Mouse (Mus musculus): ENCODE measurements around the gene C1qbp. TPM values are rescaled to one million over a fixed set of nuclear protein-coding genes. Genes with fewer than 3 reads are reported as not detected.

C1qbp gene
- total RNA-seq (2021) = 100 to 1,000 TPM; 163 to 164 TPM
- long read RNA-seq, experiment 1, transcript C1qbp-201 (6 exons, 1,175 nt) = major isoform, 166 of 175 reads
- long read RNA-seq, experiment 1, partial matches to known transcripts = 3 of 175 reads
- long read RNA-seq, experiment 1, other reads (novel, unspliced or antisense) = 6 of 175 reads
- long read RNA-seq, experiment 2, transcript C1qbp-201 (6 exons, 1,175 nt) = major isoform, 148 of 152 reads
- long read RNA-seq, experiment 2, partial matches to known transcripts = 0 of 152 reads
- long read RNA-seq, experiment 2, other reads (novel, unspliced or antisense) = 4 of 152 reads

DNA sequence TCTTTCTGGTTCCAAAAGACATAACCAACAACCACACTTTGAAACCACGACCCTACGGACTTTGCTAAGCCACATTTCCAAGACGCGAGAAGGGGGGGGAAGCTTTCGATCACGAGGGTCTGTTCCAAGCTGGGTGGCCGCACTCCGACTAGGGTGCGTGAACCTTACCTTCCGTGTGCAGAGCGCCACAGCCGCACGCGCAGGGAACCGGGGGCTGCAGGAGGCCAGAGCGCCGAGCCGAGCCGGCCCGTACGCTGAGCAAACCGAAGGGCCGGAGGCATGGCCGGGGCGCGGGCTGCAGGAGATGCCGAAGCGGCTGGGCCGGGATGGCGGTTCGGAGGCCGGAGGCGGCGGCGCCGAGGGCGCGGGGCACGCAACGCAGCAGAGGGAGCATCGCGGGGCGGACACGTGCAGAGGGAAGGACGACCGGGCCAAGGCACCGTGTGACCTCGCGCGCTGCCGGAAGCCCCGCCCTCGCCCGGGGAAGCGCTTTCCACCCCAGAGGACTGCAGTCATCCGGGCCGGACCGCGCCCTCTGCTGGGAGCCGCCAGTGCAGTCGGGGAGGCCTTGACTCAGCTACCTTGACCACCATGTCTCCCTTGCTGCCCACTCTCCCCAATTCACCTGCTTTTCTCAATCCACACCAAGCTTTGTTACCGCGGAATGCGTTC is at the start of gene C1qbp:
TSS of gene C1qbp (minus strand) at position 470 of the 672 bp plus-strand sequence.
- peak; percentile 97 for DNase-seq (ENCODE audit: low spot score in 2 of 2)

DNA sequence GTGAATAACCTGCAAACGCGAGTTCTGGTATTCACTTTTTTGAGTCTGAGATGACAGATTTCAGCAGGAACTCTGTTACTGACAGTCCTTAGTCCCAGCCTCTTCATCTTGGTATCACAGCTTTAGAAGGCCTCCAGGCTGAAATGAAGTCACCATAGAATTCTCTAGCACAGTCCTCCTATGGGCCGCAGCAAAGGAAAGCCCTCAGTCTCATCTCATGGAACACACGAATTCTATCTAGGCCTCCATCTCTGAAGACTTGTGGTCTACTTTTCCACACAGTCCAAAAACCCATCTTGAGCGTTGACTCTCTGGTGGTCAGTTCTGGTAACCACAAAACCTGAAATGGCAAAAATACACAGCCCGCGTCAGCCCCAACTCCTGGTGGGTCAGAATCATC is 49.2 kb upstream of the C1qbp start:
- DNase-seq (ENCODE audit: low spot score in 2 of 2) = no peak

DNA sequence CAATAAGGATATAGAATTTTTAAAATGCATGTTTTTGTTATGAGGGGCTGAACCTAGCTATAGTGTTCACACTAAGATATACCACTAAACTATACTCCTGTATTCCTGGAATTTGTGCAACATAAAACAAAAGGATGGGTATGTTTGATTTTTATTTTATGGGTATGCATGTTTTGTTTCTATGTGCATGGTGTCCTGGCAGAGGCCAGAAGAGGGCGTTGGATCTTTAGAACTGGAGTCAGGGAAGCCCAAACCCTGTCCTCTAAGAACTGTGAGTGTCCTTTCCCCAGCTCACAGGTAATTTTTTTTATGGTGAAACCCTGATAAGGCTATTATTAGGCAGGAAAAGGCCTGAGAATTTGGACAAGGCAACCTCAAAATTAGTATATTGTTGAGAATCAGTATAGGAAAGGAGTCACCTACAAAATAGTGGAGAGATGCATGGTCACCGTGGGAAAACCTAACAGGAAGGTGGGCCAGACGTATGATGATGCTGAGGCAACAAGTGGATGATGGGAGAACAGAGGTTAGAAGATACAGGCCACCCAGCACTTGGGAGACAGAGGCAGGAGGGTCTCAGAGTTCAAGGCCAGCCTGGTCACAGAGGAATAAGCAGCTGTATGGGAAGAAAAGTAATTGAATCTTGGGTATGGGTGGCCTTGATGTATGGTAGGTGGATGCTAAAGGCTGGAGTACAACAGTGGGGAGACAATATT is 46.7 kb upstream of the C1qbp start:
- DNase-seq (ENCODE audit: low spot score in 2 of 2) = no peak

DNA sequence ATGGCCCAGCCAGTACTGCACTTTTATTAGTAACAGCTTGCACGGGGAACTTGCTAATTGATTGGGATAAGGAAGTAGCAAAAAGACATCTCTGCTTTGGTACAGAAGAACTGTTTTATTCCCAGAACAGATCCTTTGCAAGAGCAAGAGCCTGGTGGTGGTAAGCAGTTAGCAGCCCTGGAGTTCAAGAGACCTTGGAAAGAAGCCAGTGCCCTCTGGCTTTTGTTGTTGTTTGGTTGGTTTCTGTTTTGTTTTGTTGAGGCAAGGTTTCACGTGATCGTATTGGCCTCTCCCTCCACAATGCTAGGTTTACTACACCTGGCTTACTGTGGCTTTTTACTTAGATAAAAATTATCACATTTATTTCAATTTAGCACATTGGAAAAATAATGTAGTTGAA is 45.5 kb upstream of the C1qbp start:
- DNase-seq (ENCODE audit: low spot score in 2 of 2) = no peak

DNA sequence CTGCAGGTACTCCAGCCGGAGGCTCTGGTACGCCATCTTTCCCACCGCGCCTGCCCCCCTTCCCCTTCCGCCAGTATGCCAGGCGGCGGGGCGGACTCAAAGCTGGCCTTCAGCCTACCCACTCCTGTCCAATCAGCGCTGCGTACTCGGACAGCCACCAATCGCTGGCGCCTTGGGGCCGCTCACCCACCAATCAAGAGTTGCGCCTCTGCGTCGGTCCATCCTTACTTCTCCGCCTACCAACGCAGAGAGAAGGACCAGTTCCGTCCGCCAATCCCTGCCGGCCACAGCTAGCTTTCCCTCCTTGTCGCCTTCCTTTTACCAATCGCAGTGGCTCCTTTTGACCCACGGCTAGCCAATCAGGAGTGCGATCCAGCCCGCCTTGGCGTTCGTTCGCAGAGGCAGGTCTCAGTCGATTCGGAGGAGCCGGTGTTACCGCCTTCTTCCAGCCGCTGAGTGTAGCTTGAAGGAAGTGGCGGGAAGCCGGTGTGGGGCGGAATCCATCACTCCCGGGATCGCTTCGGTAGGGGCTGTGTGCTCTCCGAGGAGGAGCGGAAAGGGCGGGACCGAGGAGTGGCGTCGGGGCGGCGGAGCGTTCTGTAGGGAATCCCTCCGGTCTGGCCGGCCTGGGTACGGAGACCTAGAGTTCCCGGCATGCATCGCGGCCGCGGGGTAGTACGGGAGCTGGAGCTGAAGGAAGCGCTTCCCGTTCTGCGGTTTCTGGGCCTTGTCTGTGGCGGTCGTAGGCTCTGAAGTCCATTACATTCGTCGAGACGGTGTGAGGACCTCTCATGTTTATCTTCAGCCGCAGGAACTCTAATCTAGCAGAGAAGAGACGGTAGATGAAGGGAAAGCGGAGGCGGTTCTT is 36.6 kb upstream of the C1qbp start, which contains the start of the genes Mis12 and Derl2:
TSS of gene Mis12 (plus strand) at position 411 of the 868 bp plus-strand sequence.
TSS of gene Derl2 (minus strand) at position 641 of the 868 bp plus-strand sequence.
- peak; percentile 94 to 97 for DNase-seq (ENCODE audit: low spot score in 2 of 2)

DNA sequence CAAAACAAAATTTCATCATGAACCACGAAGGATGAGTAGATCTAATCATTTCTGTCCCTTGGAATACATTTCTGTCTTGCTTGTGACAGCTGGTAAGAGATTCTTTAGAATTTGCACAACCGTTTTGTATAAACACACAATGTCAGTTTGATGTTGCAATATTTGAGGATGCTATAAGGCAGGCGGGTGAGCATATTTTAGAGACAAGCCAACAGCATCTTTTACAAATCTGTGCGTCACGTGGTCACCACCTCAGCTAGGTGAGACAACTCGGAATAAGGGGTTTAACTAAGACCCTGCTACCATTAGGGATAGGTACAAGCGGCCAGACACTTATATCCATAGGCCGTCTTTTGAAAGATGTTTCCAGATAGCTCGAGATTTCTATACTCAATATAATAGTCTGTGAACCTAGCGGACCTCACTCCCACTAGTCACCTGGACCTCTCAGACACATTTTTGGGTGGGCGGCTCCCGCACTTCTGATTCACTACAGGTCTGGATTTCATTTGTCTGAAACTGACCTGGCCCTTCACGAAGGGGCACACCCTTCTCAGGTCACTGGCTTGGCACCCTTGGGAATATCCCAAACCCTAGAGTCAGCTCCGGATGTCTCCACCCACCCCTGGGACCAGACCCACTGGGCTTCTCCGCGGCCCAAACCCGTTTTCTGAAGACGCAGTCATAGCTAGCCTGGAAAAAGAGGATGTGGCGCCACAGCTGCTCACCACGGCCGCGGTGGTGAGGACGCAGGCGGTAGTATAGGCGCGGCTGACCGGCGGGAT is 35.8 kb upstream of the C1qbp start:
- no peak for DNase-seq (ENCODE audit: low spot score in 2 of 2)

DNA sequence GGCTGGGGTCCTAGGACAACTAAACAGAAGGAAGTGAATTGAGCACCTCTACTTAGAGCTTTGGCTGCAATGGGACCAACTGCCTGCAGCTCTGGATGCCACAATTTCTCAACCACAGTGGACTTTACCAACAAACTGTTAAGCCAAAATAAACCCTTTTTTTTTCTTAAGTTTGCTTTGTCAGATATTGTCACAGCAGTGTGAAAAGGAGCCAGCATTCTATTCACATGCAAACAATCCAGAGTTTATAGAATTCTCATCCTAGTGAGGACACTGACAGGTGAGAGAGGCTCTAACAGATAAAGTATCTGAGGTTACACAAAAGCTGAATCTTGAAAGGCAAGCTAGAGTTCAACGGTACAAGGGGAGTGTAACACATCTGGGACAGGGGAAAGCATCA is 34.2 kb upstream of the C1qbp start:
- DNase-seq (ENCODE audit: low spot score in 2 of 2) = no peak

DNA sequence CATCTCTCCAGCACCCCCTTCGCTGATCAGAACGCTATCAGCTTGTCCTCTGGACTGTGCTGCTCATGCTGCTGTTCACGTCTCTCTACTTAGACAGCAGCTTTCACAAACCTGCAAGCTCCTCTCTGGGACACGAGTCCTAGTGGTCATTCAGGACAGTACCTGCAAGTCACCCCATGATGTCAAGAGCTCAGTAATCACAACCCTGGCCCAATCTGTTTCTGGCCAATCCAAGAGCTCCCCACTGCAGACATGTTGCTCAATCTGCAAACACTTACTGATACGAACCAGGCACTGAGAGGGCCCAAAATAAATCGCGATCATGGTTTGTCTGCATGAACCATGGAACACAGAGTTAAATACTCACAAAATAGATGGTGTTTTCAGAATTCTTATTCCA is 29.9 kb upstream of the C1qbp start:
- DNase-seq (ENCODE audit: low spot score in 2 of 2) = no peak

DNA sequence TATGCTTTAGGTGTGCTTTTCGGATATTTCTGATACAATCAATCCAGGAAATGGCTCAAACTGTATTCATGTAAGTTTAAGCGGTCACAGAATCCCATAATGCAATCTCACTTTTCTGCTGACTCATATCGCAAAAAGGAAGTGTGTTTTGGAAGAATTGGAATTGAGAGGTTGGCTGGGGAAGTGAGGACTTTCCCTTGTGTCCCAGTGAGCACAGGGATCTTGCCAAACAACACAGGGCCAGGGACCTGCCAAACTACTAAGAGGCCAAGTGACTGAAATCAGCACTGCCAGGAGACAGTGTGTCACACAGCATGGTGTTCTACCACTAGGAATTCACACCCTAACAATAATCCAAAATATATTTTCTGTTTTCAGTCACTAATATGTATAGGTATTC is 25.5 kb upstream of the C1qbp start:
- DNase-seq (ENCODE audit: low spot score in 2 of 2) = no peak

DNA sequence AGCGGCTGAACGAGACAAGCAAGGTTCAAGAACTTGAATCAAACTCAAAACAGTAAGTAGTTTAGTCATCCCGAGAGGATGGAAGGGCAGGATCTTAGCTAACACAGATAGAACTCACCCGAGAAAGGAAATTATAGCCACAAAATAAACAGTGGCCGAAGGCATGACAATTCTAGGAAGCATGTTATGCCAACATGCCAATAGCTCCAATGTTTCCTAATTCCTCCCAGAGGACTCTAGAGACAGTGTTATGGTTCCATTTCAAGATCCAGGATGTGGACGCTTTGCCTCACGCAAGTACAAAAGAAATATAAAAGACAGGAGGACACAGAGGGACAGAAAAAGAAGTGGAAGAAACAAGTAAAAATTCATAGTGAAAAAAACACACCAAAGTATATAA is 25.0 kb upstream of the C1qbp start:
- DNase-seq (ENCODE audit: low spot score in 2 of 2) = no peak

DNA sequence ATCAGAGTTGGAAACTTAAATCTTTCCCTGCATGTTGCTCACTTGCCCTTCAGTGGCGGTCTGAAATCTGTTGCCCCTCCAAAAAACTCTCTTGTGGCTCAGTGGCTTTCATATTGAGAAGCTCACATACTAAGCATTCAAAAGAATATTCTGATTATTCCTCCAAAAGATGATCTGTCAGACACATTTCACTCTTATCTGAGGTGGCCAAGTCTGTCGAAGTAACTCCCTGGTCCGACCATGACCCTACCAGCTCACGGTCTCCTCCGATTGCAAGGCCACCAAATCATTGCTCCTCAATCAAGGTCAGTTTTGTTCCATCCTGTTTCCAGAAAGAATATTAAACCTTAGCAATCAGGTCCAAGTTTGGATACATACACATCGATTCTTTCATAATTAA is 24.2 kb upstream of the C1qbp start:
- DNase-seq (ENCODE audit: low spot score in 2 of 2) = no peak

DNA sequence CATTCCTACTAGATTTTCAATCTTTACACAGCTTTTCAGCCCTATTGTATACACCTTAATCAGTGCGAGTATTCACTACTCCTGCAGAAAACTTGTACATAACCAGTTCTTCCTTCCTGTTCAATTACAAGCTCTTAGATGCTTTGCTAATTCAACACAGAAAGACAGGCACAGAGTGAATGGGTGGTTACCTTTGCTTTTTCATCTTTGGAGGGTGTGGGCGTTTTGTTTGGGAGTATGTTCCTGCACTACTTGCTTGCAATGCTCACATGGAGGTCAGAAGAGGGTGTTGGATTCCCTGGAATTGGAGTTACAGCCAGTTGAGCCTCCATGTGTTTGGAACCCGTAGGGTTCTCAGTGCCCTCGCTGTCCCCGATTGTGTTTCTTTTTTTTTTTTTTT is 22.2 kb upstream of the C1qbp start:
- no peak for DNase-seq (ENCODE audit: low spot score in 2 of 2)

DNA sequence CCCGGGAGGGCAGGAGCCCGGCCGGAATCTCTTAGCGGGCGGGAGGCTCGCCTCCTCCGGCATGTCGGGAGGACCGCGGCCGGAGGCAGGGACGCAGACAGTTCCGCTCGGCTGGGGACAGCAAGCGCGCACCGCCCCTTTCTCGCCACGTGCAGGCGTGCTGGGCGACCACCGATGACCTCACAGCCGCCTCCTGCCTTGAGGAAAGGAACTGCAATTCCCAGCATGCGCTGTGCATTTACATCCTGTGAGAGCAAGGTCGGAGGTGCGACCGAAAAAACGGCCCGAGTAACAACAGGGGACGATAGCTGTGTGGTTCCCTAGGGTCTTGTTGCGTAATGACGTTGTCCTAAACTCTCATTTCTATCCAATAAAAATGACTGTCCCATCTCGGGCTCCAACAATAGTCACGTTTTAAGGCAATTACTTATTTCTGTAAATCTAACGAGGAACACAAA is 21.5 kb upstream of the C1qbp start, which contains the start of gene Dhx33:
TSS of gene Dhx33 (minus strand) at position 122 of the 458 bp plus-strand sequence.
- DNase-seq (ENCODE audit: low spot score in 2 of 2) = peak; percentile 87 to 96

DNA sequence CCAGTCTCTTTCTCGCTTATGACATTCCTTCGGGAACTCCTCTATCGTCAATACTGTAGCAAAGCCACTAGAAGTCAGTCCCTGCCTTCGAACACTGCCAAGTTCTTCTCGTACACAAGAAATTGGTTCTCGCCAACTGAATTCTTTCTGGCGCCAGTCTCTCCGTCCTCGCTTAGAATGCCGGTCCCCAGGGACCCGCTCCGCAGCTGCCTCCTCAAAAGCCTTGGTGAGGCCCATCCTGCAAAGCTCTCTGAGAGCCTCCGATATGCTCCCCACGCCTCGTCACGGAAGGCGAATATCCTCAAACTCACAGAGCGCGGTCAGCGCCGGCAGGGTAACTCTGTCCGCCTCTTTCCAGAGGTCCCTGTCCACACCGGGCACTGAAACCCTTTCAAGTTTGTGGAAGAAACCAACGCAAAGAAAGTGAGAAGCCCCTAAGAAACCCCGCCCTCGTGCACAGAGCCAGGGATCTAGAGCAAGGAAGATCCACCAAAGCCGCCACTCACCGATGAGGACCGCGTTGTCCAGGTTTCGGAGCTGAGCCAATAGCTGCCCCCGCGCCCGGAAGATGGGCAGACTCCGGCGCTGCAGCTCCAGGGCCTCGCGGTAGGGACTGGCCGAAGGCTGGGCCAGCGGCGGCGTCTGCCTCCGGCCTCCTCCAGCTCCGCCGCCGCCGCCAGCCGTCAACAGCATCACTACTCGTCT is 20.9 kb upstream of the C1qbp start:
- peak in 1 of 2 experiments; percentile 49 for DNase-seq (ENCODE audit: low spot score in 2 of 2)

DNA sequence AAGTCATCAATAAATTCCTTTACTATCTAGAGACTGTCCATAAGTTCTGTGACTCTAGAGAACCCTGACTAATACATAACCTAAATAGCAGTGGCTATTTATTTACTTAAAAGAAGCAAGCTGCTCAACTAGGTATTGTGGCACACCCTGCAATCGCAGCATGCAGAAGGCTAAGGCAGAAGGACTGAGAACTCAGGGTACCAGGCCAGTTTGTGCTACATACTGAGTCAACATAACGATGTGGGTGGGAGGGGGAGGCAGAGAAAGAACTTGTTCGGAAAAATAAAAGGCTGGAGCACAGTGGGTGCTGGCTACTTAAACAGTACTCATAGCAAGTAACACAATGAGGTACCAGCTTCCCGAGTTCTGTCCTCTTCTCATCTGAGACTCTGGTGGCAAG is 18.3 kb upstream of the C1qbp start:
- DNase-seq (ENCODE audit: low spot score in 2 of 2) = no peak

DNA sequence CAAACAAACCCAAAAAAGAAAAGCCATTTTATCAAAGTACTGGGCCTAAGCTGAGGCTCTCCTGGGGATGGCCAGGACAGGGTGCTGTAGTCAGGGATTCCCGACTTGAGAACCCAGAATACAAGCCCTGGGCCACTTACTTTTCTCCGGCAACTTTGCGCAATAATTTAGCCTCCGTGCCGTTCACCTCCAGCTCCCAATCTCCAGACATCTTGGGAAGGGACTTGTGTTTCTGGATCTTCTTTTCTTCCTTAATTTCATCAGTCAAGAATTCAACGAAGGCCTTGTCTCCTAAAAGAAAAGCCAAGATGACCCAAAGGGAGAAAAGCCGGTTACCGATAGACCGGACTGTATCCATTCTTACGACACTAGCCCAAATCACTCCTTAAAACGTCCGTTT is 796 bp downstream of the C1qbp start:
- DNase-seq (ENCODE audit: low spot score in 2 of 2) = no peak

DNA sequence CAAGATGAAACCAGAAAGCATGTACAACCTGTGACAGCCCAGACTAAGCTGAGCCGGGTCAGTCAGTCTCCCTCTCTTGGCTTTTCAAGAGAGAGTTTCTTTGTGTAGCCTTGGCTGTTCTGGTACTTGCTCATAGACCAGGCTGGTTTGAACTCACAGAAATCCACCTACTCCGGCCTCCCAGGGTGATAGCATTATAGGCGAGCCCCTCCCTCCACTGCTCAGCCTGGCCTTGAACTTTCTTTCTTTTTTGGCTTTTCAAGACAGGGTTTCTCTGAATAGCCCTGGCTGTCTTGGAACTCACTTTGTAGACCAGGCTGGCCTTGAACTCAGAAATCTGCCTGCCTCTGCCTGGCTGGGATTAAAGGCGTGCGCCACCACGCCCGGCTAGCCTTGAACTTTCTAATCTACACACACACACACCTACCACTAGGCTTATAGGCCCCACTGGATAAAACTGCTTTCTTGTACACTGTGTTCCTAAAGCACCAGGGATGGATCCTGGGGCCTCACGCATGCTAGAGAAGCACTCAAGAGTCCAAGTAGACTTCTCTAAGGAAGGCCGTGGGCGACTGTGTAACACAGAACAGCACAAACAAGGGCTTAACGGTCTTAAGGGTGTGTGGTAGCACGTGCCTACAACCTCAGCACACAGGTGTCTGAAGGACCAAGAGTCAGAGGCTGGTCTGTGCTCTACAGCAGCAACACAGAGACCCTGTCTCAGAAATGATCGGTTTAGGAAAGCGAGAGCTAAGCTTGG is 1.9 kb downstream of the C1qbp start:
- no peak for DNase-seq (ENCODE audit: low spot score in 2 of 2)

DNA sequence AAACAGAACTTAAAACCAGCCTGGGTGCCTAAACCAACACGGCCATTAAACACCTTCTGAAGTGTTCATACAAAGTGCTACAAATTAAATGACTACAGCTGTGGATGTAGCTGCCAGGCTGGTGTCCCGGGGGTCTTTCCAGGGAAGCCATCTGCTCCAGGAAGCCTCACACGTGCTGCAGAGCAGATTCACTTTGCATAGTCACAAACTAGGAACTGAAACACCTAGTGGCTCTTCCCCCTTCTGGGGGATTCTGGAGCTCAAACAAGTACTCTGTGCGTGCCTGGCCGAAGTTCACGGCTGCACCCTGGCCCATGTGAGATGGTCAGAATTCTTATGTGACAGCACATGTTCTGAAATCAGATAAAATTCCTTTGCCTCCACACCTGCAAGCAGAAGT is 2.6 kb downstream of the C1qbp start:
- DNase-seq (ENCODE audit: low spot score in 2 of 2) = no peak

DNA sequence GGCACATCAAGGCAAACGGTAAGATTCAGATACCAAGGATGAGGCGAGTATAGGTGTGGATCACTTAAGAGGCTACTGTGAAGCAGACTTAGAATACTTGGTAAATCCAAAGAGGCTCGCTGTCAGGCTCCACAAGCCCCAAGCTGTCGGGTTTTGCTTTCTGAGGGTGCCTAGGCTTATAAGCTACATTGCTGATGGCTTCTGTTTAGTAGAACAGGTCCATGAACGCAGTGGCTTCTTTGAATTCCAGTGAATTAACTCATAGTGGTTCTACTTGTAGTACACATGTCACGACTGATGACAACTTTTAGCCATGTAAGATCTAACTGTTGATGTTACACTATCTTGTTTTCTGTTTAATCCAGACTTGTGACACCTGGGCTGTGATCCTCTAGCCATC is 5.5 kb downstream of the C1qbp start:
- no peak for DNase-seq (ENCODE audit: low spot score in 2 of 2)
